Mouse (Mus musculus): Measurements from ENCODE around the gene Spc24. TPM values are rescaled to one million over a fixed set of nuclear protein-coding genes. Genes with fewer than 3 reads are reported as not detected.
"Not testable (repeated sequence)": the region's sequence is repeated elsewhere in the genome, so short reads cannot be mapped to it uniquely, and the experiment has no call there.

The Spc24 gene
- total RNA-seq, 2 experiments from 2014 or later = 1.1 to 2.5 TPM

DNA sequence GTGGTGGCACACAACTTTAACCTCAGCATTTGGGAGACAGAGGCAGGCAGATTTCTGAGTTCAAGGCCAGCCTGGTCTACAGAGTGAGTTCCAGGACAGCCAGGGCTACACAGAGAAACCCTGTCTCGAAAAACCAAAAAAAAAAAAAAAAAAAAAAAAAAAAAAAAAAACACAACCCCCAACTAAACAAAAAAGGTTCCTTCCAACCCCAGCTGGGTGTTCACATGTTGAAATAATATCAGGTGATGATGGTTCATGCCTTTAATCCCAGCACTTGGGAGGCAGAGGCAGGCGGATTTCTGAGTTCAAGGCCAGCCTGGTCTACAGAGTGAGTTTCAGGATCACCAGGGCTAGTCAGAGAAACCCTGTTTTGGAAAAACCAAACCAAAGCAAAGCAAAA is 26.2 kb upstream of the Spc24 start:
- DNase-seq (ENCODE audit: extremely low spot score in 1 of 2, low spot score in 1 of 2) = not testable (repeated sequence)

DNA sequence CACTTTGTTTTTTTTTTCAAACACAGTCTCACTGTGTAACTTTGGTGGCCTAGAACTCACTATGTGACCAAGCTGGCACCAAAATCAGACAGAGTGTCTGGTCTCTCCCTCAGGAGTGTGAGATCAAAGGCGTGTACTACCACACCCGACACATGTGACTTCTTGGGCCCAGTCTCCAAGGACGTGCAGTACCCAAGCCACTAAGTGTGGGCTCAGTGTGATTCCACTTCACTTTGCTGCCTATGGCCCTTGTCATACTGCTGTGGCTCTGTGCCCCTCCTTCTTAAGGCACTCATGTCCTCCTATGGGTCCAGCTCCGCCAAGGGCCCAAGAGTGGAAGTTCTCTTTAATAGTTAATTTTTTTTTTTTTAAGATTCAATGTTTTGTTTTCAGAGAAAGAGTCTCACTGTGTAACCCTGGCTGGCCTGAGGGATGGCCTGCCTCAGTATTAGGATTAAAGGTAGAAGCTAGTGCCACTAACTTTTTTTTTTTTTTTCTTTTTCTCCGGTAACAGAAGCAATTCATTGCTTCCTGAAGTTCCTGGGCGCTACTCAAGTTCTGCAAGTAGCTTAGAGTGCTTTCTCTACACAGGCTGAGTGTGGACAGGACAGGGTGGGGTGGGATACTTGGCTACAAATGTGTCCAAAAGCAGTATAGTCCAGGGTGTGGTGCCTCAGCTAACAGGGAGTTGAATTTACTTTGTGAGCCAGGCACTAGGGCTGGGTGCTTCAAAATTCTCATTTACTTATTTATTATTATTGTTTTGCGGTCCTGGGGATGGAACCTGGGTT is 24.6 kb upstream of the Spc24 start:
- DNase-seq (ENCODE audit: extremely low spot score in 1 of 2, low spot score in 1 of 2) = no peak

DNA sequence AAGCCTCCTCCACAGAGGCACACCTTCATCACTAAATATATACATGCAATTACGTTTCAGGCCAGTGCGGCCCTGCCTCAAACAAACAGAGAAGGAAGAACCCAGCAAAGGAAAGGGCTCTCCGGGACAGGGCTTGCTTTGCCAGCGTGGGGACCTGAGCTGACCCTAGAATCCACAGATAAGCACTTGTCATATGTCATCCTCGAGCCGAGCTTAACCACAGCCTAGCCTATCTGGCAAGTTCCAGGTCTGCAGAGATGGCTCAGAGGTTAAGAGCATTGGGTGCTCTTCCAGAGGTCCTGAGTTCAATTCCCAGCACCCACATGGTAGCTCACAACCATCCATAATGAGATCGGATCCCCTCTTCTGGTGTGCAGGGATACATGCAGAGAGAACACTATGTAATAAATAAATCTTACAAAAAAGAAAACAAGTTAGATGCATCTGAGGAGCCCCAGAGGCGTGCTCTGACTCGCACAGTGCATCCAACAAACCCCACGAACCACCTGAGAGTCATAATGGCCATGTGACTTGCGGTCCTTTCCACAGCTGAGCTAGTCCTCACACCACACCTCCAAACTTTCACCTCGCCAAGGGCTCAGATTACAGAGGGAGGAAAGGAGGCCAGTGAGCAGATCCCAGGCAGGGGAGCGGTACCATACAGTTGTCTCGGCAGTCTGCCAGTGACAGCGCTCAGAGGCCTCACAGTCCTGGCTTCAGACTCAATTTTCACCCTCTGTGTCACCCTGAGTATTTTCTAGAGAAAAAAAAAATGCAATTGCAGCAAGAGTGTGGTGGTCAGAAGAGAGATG is 21.8 kb upstream of the Spc24 start:
- no peak for DNase-seq (ENCODE audit: extremely low spot score in 1 of 2, low spot score in 1 of 2)

GRCm38 (mm10) chr9:21777726-21778125 is 17.6 kb upstream of the Spc24 start:
- DNase-seq (ENCODE audit: extremely low spot score in 1 of 2, low spot score in 1 of 2) = no peak

- DNase-seq (ENCODE audit: extremely low spot score in 1 of 2, low spot score in 1 of 2) = no peak
These were observed 14.2 kb upstream of the Spc24 start for GRCm38 (mm10) chr9:21774353-21774752.

DNA sequence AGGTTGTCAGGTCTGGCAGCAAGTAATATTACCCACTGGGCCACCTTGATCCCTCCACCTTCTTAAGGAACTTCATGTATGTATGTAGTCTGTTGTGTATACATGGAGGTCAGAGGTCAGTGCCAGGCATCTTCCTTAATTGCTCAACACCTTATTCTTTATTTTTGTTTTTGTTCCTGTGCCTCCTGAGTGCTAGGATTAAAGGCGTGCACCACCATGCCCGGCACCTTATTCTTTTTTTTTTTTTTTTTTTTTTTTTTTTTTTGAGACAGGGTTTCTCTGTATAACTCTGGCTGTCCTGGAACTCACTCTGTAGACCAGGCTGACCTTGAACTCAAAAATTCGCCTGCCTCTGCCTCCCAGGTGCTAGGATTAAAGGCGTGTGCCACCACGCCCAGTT is 13.3 kb upstream of the Spc24 start:
- DNase-seq (ENCODE audit: extremely low spot score in 1 of 2, low spot score in 1 of 2) = not testable (repeated sequence)

- DNase-seq (ENCODE audit: extremely low spot score in 1 of 2, low spot score in 1 of 2) = no peak
These were observed 9.6 kb upstream of the Spc24 start for GRCm38 (mm10) chr9:21769558-21770183.

DNA sequence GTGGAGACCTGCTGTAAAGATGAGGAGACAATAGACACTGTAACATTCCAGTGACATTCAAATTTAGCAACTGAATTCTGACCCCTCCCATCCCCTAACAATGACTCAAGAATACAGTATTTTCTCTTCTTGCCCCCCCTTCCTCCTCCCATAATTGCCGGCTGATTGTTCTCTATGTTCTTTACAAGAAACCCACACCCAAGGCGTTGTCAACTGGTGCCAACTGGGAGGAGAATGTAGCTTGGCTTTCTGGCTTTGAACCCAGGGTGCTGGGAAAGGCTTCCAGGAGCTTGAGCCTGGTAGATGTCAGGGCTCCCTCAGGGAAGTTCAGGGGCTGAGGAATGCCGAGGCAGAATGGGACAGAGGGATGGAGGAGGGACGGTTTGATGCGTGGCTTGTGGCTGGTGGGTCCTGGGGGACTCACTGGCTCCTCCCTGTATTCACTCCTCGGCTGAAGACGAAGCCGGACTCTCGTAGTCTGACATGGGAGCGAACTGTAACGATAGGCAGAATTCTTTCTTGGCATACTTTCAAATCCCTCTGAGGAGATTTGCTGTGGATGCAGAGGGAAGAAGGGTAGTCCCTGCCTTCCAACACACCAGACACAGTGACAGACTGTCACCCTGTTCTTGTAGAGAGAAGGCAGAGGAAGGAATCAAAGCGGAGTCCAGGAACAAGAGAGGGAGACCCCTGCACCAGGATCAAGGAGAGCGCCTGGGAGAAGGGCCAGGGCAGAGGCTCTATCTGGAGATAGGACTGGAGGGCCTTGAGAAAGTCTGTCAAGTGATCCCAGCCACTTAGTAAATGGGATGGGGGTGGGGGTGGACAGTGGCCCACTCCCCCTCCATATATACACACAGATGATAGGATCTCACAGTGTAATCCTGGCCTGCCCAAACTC is 8.7 kb upstream of the Spc24 start:
- no peak for DNase-seq (ENCODE audit: extremely low spot score in 1 of 2, low spot score in 1 of 2)

GRCm38 (mm10) chr9:21767896-21768295 is 7.8 kb upstream of the Spc24 start:
- no peak for DNase-seq (ENCODE audit: extremely low spot score in 1 of 2, low spot score in 1 of 2)

DNA sequence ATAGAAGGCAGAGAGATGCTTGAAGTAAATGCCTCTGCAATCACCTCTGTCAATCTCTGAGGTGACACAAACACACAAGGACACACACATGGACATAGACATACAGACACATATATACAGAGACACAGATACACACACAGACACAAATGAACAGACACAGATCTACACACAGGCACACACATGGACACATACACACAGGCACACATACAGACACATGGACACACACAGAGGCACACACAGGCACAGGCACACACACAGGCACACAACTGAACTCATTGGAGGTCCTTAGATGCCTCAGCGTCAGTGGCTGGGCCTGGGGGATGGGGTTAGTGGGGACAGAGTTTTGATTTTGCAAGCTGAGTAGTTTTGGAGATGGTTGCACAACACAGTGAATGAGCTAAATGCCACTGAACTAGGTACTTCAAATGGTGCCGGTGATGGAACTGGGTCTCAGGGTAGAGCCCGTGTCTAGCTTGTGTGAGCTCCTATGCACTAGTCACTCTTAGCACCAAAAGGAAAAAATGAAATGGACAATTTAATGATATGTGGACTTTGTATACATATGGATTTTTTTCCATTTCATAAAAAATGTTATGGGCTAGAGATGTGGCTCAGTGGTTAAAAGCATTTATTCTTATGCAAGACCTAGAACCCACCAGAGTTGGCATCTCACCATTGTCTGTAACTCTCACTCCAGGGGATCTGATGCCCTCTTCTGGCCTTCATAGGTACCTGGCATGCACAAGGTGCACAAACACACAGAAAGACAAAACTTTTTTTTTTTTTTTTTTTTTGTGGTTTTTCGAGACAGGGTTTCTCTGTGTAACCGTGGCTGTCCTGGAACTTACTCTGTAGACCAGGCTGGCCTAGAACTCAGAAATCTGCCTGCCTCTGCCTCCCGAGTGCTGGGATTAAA is 4.2 kb upstream of the Spc24 start:
- no peak for DNase-seq (ENCODE audit: extremely low spot score in 1 of 2, low spot score in 1 of 2)

DNA sequence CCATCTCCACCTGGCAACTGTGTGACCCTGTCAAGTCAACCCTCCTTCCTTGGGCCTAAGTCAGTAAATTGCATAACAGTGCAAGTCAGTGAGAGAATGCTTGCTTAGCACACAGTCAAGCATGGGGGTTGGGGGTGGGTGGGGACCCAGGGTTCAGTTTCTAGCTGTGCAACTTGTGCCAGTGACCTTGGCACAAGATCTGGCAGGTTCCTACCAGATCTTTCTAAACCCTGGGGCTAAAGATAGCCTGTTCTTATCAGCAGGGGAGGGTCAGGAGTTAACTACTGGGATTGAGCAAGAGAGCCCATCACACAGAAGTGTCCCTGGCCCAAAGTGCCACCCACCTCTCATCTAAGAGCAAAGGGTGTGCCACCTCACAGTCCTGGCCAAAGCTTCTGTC is 2.0 kb upstream of the Spc24 start:
- no peak for DNase-seq (ENCODE audit: extremely low spot score in 1 of 2, low spot score in 1 of 2)

DNA sequence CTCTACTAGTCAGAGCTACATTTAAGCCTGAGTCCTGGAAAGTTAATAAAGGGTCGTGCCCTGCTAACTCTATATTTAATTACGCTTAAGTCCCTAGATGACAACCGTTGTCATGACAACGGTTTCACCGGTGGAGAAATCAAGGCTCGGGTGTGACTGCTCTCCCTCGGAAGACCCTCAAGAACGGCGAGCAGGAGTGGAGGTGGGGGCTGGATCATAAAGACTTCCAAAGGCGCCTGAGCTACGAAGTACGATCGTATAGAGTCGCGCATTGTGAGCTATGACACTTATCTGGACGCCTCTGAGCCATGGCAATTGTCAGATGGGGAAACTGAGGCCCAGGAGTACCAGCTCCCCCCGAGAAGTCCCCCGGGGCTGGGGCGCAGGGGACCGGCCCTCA is 385 bp downstream of the Spc24 start:
- no peak for DNase-seq (ENCODE audit: extremely low spot score in 1 of 2, low spot score in 1 of 2)

- DNase-seq (ENCODE audit: extremely low spot score in 1 of 2, low spot score in 1 of 2) = no peak
These were observed 1.2 kb downstream of the Spc24 start for GRCm38 (mm10) chr9:21758576-21759529.

DNA sequence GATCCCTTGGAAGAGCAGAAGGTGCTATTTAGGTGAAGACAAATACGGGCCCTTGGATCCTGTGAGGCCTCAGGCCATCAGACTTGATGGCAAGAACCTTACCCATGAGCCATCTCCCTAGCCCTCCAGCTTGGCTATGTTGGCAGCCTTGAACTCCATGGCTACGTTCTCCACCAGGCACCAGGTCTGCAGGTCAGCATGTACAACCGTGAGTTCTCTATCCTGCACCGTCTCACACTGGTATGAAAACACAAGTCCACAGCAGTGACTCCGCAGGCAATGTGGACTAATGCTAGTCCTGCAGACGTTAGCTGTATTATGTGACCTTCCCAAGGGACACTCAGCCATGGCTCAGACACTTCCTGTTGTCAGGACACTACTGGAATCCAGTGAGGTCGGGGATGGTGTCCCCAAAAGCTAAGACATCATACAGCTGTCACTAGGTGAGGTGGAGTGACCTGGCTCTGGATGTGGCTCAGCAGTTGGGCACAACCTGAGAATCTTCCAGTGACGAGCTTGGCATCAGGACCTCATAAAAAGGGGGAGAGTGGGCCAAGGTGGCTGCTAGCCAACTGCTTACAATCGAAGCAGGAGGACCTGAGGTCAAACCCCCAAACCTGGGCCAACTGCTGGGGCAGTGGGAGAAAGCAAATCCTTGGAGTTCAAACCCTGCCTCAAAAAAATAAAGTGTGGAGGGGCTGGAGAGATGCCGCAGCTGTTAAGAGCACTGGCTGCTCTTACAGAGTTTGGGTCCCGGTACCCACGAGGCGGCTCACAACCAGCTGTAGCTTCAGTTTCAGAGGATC is 5.4 kb downstream of the Spc24 start:
- no peak for DNase-seq (ENCODE audit: extremely low spot score in 1 of 2, low spot score in 1 of 2)

GRCm38 (mm10) chr9:21754003-21754402 is 6.1 kb downstream of the Spc24 start:
- no peak for DNase-seq (ENCODE audit: extremely low spot score in 1 of 2, low spot score in 1 of 2)

GRCm38 (mm10) chr9:21752252-21752792 is 7.8 kb downstream of the Spc24 start:
- DNase-seq (ENCODE audit: extremely low spot score in 1 of 2, low spot score in 1 of 2) = no peak

DNA sequence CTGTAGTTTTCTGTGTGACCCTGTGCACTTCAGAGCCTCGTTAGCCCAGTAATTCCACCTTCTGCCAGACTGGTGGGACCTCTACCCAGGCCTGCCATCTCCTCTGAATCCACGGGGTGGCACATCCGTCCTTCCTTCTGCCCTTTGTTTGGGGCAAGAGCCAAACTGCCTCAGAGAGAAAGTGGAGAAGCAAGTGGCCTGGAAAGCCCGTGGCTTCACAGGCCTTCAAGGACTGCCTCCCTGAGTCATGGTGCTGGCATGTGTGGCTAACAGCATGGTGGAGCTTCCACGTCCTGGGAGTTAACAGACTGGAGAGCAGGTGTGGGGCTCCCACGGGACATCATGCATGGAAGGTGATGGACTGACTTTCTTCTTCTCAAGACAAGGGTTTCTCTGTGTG is 8.8 kb downstream of the Spc24 start:
- DNase-seq (ENCODE audit: extremely low spot score in 1 of 2, low spot score in 1 of 2) = no peak
